Mouse (Mus musculus) neutrophil, adult 5-6 weeks (primary cell): Measurements from ENCODE around the gene Il25. TPM values are rescaled to one million over a fixed set of nuclear protein-coding genes. Genes with fewer than 3 reads are reported as not detected.
"Not testable (repeated sequence)": the region's sequence is repeated elsewhere in the genome, so short reads cannot be mapped to it uniquely, and the experiment has no call there.

Experiments
- ATAC-seq: fragments of 151-379, 151-347 bp; 2 replicates; pipeline ENCODE4 v1.8.0; 2017; ENCODE audit warnings: mild to moderate bottlenecking, moderate TSS enrichment; ENCODE audit not compliant: insufficient number of reproducible peaks, poor library complexity, low FRiP score, severe bottlenecking; ENCODE audit errors: extremely low read depth
- total RNA-seq: library from RNA; stranded (forward); fragments of 200-1000 nt; gene quantifications from 2 replicates; pipeline ENCODE4 v1.2.3, GENCODE M21; 2017

Gene Il25
- total RNA-seq, 1 experiment from 2014 or later: not detected

GRCm38 (mm10) chr14:54967874-54968273 is 35.4 kb downstream of the Il25 start:
- ATAC-seq: no peak

- ATAC-seq: no peak
These were observed 35.8 kb downstream of the Il25 start for GRCm38 (mm10) chr14:54968344-54968743.

GRCm38 (mm10) chr14:54972786-54973185 is 40.3 kb downstream of the Il25 start:
- ATAC-seq: not testable (repeated sequence)

- no peak for ATAC-seq
These were observed 41.7 kb downstream of the Il25 start for GRCm38 (mm10) chr14:54974068-54974791.

- ATAC-seq: no peak
These were observed 44.1 kb downstream of the Il25 start, which contains the start of gene Gm17428 for GRCm38 (mm10) chr14:54976633-54977032. Gene Gm17428 (plus strand): TSS chr14:54976933.

- ATAC-seq: no peak
These were observed 46.2 kb downstream of the Il25 start for GRCm38 (mm10) chr14:54978664-54979063.

GRCm38 (mm10) chr14:54981934-54982333 is 49.4 kb downstream of the Il25 start:
- ATAC-seq: no peak

Other genes starting within 250 kb of the Il25 start
- 24.8 and 28.1 TPM in 2 replicates for gene 1700123O20Rik, start 246.5 kb upstream of the Il25 start, total RNA-seq
- gene Acin1, start 245.8 kb upstream of the Il25 start, total RNA-seq: 373 and 387 TPM in 2 replicates
- gene Gm29776, start 233.9 kb upstream of the Il25 start, total RNA-seq: not detected in 2 replicates
- gene Cebpe, start 220.5 kb upstream of the Il25 start, total RNA-seq: 9.1 and 9.2 TPM in 2 replicates
- 0.49 and 0.81 TPM in 2 replicates for gene Slc7a8, start 150.7 kb upstream of the Il25 start, total RNA-seq
- gene Rnf212b, start 118.6 kb upstream of the Il25 start, total RNA-seq: not detected in 2 replicates
- gene Homez, start 61.7 kb upstream of the Il25 start, total RNA-seq: 9.2 and 9.7 TPM in 2 replicates
- 0.47 TPM in 1 of 2 replicates, not detected in the other for gene Ppp1r3e, start 55.1 kb upstream of the Il25 start, total RNA-seq
- gene Bcl2l2, start 49.3 kb upstream of the Il25 start, total RNA-seq: 3.6 and 6.6 TPM in 2 replicates
- not detected in 2 replicates for gene Gm20521, start 49.3 kb upstream of the Il25 start, total RNA-seq
- gene Pabpn1, start 40.2 kb upstream of the Il25 start, total RNA-seq: 198 and 209 TPM in 2 replicates
- 0.25 and 0.47 TPM in 2 replicates for gene Slc22a17, start 19.6 kb upstream of the Il25 start, total RNA-seq
- gene Efs, start 6.6 kb upstream of the Il25 start, total RNA-seq: not detected in 2 replicates
- gene Cmtm5, start 3.6 kb downstream of the Il25 start, total RNA-seq: not detected in 2 replicates
- gene Myh6, start 34.2 kb downstream of the Il25 start, total RNA-seq: not detected in 2 replicates
- not detected in 2 replicates for gene Gm17428, start 44.2 kb downstream of the Il25 start, total RNA-seq
- gene Myh7, start 61.9 kb downstream of the Il25 start, total RNA-seq: not detected in 2 replicates
- 58.9 and 73.5 TPM in 2 replicates for gene Ngdn, start 82.8 kb downstream of the Il25 start, total RNA-seq
- gene Zfhx2, start 159.6 kb downstream of the Il25 start, total RNA-seq: 7.2 and 7.8 TPM in 2 replicates
- gene Thtpa, start 162.1 kb downstream of the Il25 start, total RNA-seq: 5.2 TPM in 2 replicates
- 48.5 TPM in 2 replicates for gene Ap1g2, start 173.9 kb downstream of the Il25 start, total RNA-seq
- 0.12 TPM in 1 of 2 replicates, not detected in the other for gene Jph4, start 184.2 kb downstream of the Il25 start, total RNA-seq